Mouse (Mus musculus): Measurements from ENCODE around the gene Cfap61. TPM values are rescaled to one million over a fixed set of nuclear protein-coding genes. Genes with fewer than 3 reads are reported as not detected.
A peak's percentile ranks its signal among the peaks of the same experiment; 100 is the strongest.

Cfap61 gene
- total RNA-seq, 1 experiment from 2014 or later, result not detected

GRCm38 (mm10) chr2:145948402-145948954 is 13.9 kb downstream of the Cfap61 start:
- ATAC-seq (replicated peaks; ENCODE audit: low read depth, poor library complexity, severe bottlenecking), result no peak

GRCm38 (mm10) chr2:145949475-145950068 is 15.0 kb downstream of the Cfap61 start:
- ATAC-seq (replicated peaks; ENCODE audit: low read depth, poor library complexity, severe bottlenecking), result no peak

GRCm38 (mm10) chr2:145950239-145950638 is 15.7 kb downstream of the Cfap61 start:
- ATAC-seq (replicated peaks; ENCODE audit: low read depth, poor library complexity, severe bottlenecking), result no peak

- peak; percentile 71 for ATAC-seq (replicated peaks; ENCODE audit: low read depth, poor library complexity, severe bottlenecking)
These were observed 18.1 kb downstream of the Cfap61 start for GRCm38 (mm10) chr2:145952726-145953125.

- no peak; the same call in 1 of the 2 replicates for ATAC-seq (replicated peaks; ENCODE audit: low read depth, poor library complexity, severe bottlenecking)
These were observed 21.3 kb downstream of the Cfap61 start for GRCm38 (mm10) chr2:145955844-145956243.

GRCm38 (mm10) chr2:145956318-145956717 is 21.7 kb downstream of the Cfap61 start:
- peak; percentile 51 for ATAC-seq (replicated peaks; ENCODE audit: low read depth, poor library complexity, severe bottlenecking)

- ATAC-seq (replicated peaks; ENCODE audit: low read depth, poor library complexity, severe bottlenecking), result peak; percentile 68
These were observed 22.9 kb downstream of the Cfap61 start for GRCm38 (mm10) chr2:145957450-145957849.

GRCm38 (mm10) chr2:145958097-145958496 is 23.5 kb downstream of the Cfap61 start:
- ATAC-seq (replicated peaks; ENCODE audit: low read depth, poor library complexity, severe bottlenecking), result no peak

- no peak for ATAC-seq (replicated peaks; ENCODE audit: low read depth, poor library complexity, severe bottlenecking)
These were observed 24.0 kb downstream of the Cfap61 start for GRCm38 (mm10) chr2:145958551-145958950.

- no peak for ATAC-seq (replicated peaks; ENCODE audit: low read depth, poor library complexity, severe bottlenecking)
These were observed 27.3 kb downstream of the Cfap61 start for GRCm38 (mm10) chr2:145961861-145962260.

- no peak for ATAC-seq (replicated peaks; ENCODE audit: low read depth, poor library complexity, severe bottlenecking)
These were observed 36.2 kb downstream of the Cfap61 start for GRCm38 (mm10) chr2:145970751-145971150.

- no peak for ATAC-seq (replicated peaks; ENCODE audit: low read depth, poor library complexity, severe bottlenecking)
These were observed 36.8 kb downstream of the Cfap61 start for GRCm38 (mm10) chr2:145971237-145972010.

- no peak for ATAC-seq (replicated peaks; ENCODE audit: low read depth, poor library complexity, severe bottlenecking)
These were observed 38.0 kb downstream of the Cfap61 start for GRCm38 (mm10) chr2:145972571-145972970.

- no peak for ATAC-seq (replicated peaks; ENCODE audit: low read depth, poor library complexity, severe bottlenecking)
These were observed 45.0 kb downstream of the Cfap61 start for GRCm38 (mm10) chr2:145979616-145980015.

- ATAC-seq (replicated peaks; ENCODE audit: low read depth, poor library complexity, severe bottlenecking), result no peak
These were observed 46.3 kb downstream of the Cfap61 start for GRCm38 (mm10) chr2:145980881-145981280.

GRCm38 (mm10) chr2:145981699-145982112 is 47.1 kb downstream of the Cfap61 start:
- no peak for ATAC-seq (replicated peaks; ENCODE audit: low read depth, poor library complexity, severe bottlenecking)

GRCm38 (mm10) chr2:145982317-145983045 is 47.9 kb downstream of the Cfap61 start:
- no peak for ATAC-seq (replicated peaks; ENCODE audit: low read depth, poor library complexity, severe bottlenecking)

GRCm38 (mm10) chr2:145987757-145988156 is 53.2 kb downstream of the Cfap61 start:
- no peak for ATAC-seq (replicated peaks; ENCODE audit: low read depth, poor library complexity, severe bottlenecking)

GRCm38 (mm10) chr2:145990446-145990845 is 55.9 kb downstream of the Cfap61 start:
- ATAC-seq (replicated peaks; ENCODE audit: low read depth, poor library complexity, severe bottlenecking), result no peak

GRCm38 (mm10) chr2:145996472-145996871 is 61.9 kb downstream of the Cfap61 start:
- ATAC-seq (replicated peaks; ENCODE audit: low read depth, poor library complexity, severe bottlenecking), result no peak; the same call in 1 of the 2 replicates
